ENCODE assay signal across 8 mouse cellular contexts in the genomic region with DNA sequence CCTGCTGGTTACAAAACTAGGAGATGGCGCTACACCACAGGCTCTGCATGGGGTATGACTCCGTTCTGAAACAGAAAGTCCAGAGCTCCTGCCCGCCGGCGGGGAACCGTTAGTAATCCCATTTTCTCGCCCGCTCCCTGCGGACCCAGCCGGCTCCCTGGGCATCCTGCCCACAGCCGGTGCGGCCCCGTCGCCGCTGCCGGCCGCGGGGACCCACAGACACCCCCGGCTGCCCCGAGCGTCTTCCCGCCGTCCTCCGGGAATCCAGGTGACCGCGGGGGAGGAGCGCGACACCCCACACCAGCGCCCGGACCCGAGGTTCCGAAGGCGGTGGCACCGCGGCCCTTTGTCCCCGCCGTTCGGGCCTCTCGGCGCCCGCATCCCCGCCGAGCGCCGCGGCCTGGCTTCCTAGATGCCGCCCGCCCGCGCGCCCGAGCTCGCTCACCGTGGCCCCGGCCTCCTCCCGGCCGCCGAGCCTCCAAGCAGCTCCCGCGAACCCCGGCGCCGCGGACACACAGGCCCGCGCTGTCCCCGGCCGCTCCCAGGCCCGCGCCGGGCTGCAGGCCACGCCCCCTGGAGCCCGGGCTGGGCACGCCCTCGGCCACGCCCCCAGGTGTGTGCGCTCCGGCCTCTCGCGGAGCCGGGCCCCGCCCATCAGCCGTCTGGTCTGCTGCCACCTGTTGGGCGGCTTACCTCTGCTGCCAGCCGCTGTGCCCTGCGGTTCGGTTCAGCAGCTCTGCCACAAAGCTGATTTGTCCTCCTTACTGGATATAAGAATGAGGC. TPM values are rescaled to one million over a fixed set of nuclear protein-coding genes. Genes with fewer than 3 reads are reported as not detected.
DNase-seq lines count a peak whose midpoint lies in the region; ATAC-seq and TF ChIP-seq lines count a peak whose summit lies in the region.

TSS of gene Twsg1 (minus strand) at position 605 of the 783 bp plus-strand sequence.

- WGBS in heart, embryonic 12.5 days = under 1% methylated on average over 87 of the region's 87 CpGs
- WGBS in kidney, postnatal 0 days = 0% methylated on average over 77 of the region's 87 CpGs
- WGBS in liver, embryonic 11.5 days = under 1% methylated on average over 87 of the region's 87 CpGs
- WGBS in stomach, embryonic 14.5 days = under 1% methylated on average over 68 of the region's 87 CpGs

- H3K79me2 ChIP-seq in C2C12 (ENCODE audit: control insufficient read depth, insufficient read depth) = peaks cover 19% of the 10 kb centered on the region

- peaks cover 31% of the 10 kb centered on the region for H3K4me1 ChIP-seq in erythroblast, embryonic 14.5 days (ENCODE audit: control insufficient read depth)
- H3K4me1 ChIP-seq in heart, embryonic 12.5 days (replicated peaks) = peaks cover 20% of the 10 kb centered on the region
- H3K4me1 ChIP-seq in kidney, postnatal 0 days (replicated peaks; ENCODE audit: insufficient read depth, low read length) = 0 out of 2 replicates have a peak, but pooled peaks cover 4% of the 10 kb centered on the region
- no peaks in the 10 kb centered on the region for H3K4me1 ChIP-seq in liver, embryonic 11.5 days (replicated peaks; ENCODE audit: control insufficient read depth, insufficient read depth, low read length)
- 0 out of 2 replicates have a peak, but pooled peaks cover 3% of the 10 kb centered on the region for H3K4me1 ChIP-seq in stomach, embryonic 14.5 days (ENCODE audit: control insufficient read depth, insufficient read depth, low read length)

- TF ChIP-seq CTCF in C2C12 (IDR thresholded peaks at IDR 0.05; ENCODE audit: control insufficient read depth, insufficient read depth, insufficient read length) = peak; percentile 77
- peak; percentile 32; the same call in 1 of the 2 replicates for TF ChIP-seq CTCF in brain, embryonic 14.5 days (IDR thresholded peaks at IDR 0.05; ENCODE audit: borderline replicate concordance, extremely low read depth, insufficient read depth, insufficient read length)
- peak; percentile 75 for TF ChIP-seq CTCF in kidney, postnatal 0 days (IDR thresholded peaks at IDR 0.05; ENCODE audit: low read depth)

- peak within 1 kb of the TSS; percentile 87 for H3ac ChIP-seq in C2C12 (ENCODE audit: control insufficient read depth, insufficient read length, low read depth)

- peak; percentile 94 for DNase-seq in brain, embryonic 14.5 days (ENCODE audit: low read depth)
- DNase-seq in kidney, postnatal 0 days (ENCODE audit: low spot score) = peak; percentile 94
- DNase-seq in liver, embryonic 11.5 days (ENCODE audit: low spot score) = peak; percentile 94
- peak; percentile 96 for DNase-seq in naive thymus-derived CD4-positive, alpha-beta T cell, adult 2 months (ENCODE audit: low read depth)

- peaks cover 19% of the 10 kb centered on the region for H3K36me3 ChIP-seq in C2C12 (ENCODE audit: control insufficient read depth, insufficient read depth)
- peaks cover 21% of the 10 kb centered on the region for H3K36me3 ChIP-seq in erythroblast, embryonic 14.5 days (ENCODE audit: control insufficient read depth)
- H3K36me3 ChIP-seq in heart, embryonic 12.5 days = peaks cover 15% of the 10 kb centered on the region
- 0 out of 2 replicates have a peak, but pooled peaks cover 12% of the 10 kb centered on the region for H3K36me3 ChIP-seq in kidney, postnatal 0 days (ENCODE audit: insufficient read depth, low read length)
- peaks cover 5% of the 10 kb centered on the region; the same call in 1 of the 2 replicates for H3K36me3 ChIP-seq in liver, embryonic 11.5 days (ENCODE audit: control insufficient read depth, insufficient read depth, low read length)
- peaks cover 6% of the 10 kb centered on the region; the same call in 1 of the 2 replicates for H3K36me3 ChIP-seq in stomach, embryonic 14.5 days (ENCODE audit: control insufficient read depth, insufficient read depth, low read length)

- H3K4me2 ChIP-seq in heart, embryonic 12.5 days = peak within 1 kb of the TSS; percentile 77
- H3K4me2 ChIP-seq in kidney, postnatal 0 days (ENCODE audit: low read length) = peak within 1 kb of the TSS; percentile 71
- H3K4me2 ChIP-seq in liver, embryonic 11.5 days = peak within 1 kb of the TSS; percentile 66
- H3K4me2 ChIP-seq in stomach, embryonic 14.5 days (replicated peaks; ENCODE audit: low read depth, low read length) = peak within 1 kb of the TSS; percentile 74

- TF ChIP-seq POLR2A in brain, embryonic 14.5 days (IDR thresholded peaks at IDR 0.05; ENCODE audit: borderline replicate concordance, extremely low read depth, insufficient read depth, insufficient read length, poor library complexity, severe bottlenecking) = peak; percentile 99

- peak; percentile 99 for ATAC-seq in heart, embryonic 12.5 days (ENCODE audit: insufficient number of reproducible peaks, low FRiP score)
- peak; percentile 98 for ATAC-seq in kidney, postnatal 0 days (replicated peaks; ENCODE audit: low FRiP score, low read depth)
- ATAC-seq in liver, embryonic 11.5 days (replicated peaks; ENCODE audit: low FRiP score) = peak; percentile 96
- ATAC-seq in stomach, embryonic 14.5 days (ENCODE audit: insufficient number of reproducible peaks, insufficient read depth, low FRiP score, low read depth) = peak; percentile 97

- H3K27me3 ChIP-seq in C2C12 (ENCODE audit: control insufficient read depth, insufficient read depth, insufficient read length) = no peaks in the 10 kb centered on the region
- no peaks in the 10 kb centered on the region for H3K27me3 ChIP-seq in erythroblast, embryonic 14.5 days (ENCODE audit: control insufficient read depth)
- H3K27me3 ChIP-seq in heart, embryonic 12.5 days (replicated peaks) = no peaks in the 10 kb centered on the region
- no peaks in the 10 kb centered on the region for H3K27me3 ChIP-seq in kidney, postnatal 0 days (ENCODE audit: insufficient read depth, low read length)
- no peaks in the 10 kb centered on the region for H3K27me3 ChIP-seq in liver, embryonic 11.5 days (replicated peaks; ENCODE audit: control insufficient read depth, insufficient read depth, low read length)
- no peaks in the 10 kb centered on the region for H3K27me3 ChIP-seq in stomach, embryonic 14.5 days (ENCODE audit: control insufficient read depth, insufficient read depth, low read length)

- H3K27ac ChIP-seq in heart, embryonic 12.5 days (ENCODE audit: poor library complexity, severe bottlenecking) = peak within 1 kb of the TSS; percentile 88
- H3K27ac ChIP-seq in kidney, postnatal 0 days = peak within 1 kb of the TSS; percentile 90
- H3K27ac ChIP-seq in liver, embryonic 11.5 days (ENCODE audit: low read depth, low read length) = peak within 1 kb of the TSS; percentile 76
- peak within 1 kb of the TSS; percentile 90 for H3K27ac ChIP-seq in stomach, embryonic 14.5 days (ENCODE audit: low read length)

- H3K9me3 ChIP-seq in erythroblast, embryonic 14.5 days (ENCODE audit: control insufficient read depth, low read length) = no peaks in the 10 kb centered on the region
- H3K9me3 ChIP-seq in heart, embryonic 12.5 days (replicated peaks) = no peaks in the 10 kb centered on the region
- H3K9me3 ChIP-seq in kidney, postnatal 0 days (replicated peaks; ENCODE audit: low read length) = no peaks in the 10 kb centered on the region
- no peaks in the 10 kb centered on the region for H3K9me3 ChIP-seq in liver, embryonic 11.5 days (ENCODE audit: control insufficient read depth, low read length)
- H3K9me3 ChIP-seq in stomach, embryonic 14.5 days (ENCODE audit: control insufficient read depth, low read depth, low read length) = no peaks in the 10 kb centered on the region

- peak within 1 kb of the TSS; percentile 59 for H3K4me3 ChIP-seq in C2C12 (ENCODE audit: insufficient read depth, poor library complexity, severe bottlenecking)
- H3K4me3 ChIP-seq in erythroblast, embryonic 14.5 days (replicated peaks) = peak within 1 kb of the TSS; percentile 85
- H3K4me3 ChIP-seq in heart, embryonic 12.5 days = peak within 1 kb of the TSS; percentile 90
- H3K4me3 ChIP-seq in kidney, postnatal 0 days (replicated peaks; ENCODE audit: low read depth, low read length) = peak within 1 kb of the TSS; percentile 95
- H3K4me3 ChIP-seq in liver, embryonic 11.5 days (ENCODE audit: low read depth, low read length) = peak within 1 kb of the TSS; percentile 69
- peak within 1 kb of the TSS; percentile 91 for H3K4me3 ChIP-seq in stomach, embryonic 14.5 days (ENCODE audit: low read depth, low read length)

- no peaks in the 10 kb centered on the region for H3K79me3 ChIP-seq in C2C12 (ENCODE audit: low read depth)

- H3K9ac ChIP-seq in heart, embryonic 12.5 days = peak within 1 kb of the TSS; percentile 96
- H3K9ac ChIP-seq in kidney, postnatal 0 days (ENCODE audit: low read depth, low read length) = peak within 1 kb of the TSS; percentile 97
- peak within 1 kb of the TSS; percentile 94 for H3K9ac ChIP-seq in liver, embryonic 11.5 days (ENCODE audit: low read depth, low read length)
- peak within 1 kb of the TSS; percentile 93 for H3K9ac ChIP-seq in stomach, embryonic 14.5 days (replicated peaks; ENCODE audit: low read depth, low read length)

TF ChIP-seq in C2C12, 6 proteins besides CTCF, POLR2A, EP300 and RAD21:
- TF ChIP-seq USF1 (IDR thresholded peaks at IDR 0.05; ENCODE audit: low read depth) (no peak), MYOD1 (IDR thresholded peaks at IDR 0.05; ENCODE audit: control insufficient read depth, insufficient read length, low read depth) (peak; percentile 18), MAX (IDR thresholded peaks at IDR 0.05) (peak; percentile 32), MYOG (IDR thresholded peaks at IDR 0.05; ENCODE audit: control insufficient read depth, extremely low read depth, insufficient read length) (no peak)
TF ChIP-seq in C2C12: peak in this region for 2.

RNA-seq across cellular contexts. Expression of gene Twsg1, which starts in this region (rescaled TPM):
- 18.8 TPM for polyA plus RNA-seq in C2C12 (2012; fragmentation: generic; extraction: Trizol)
- 49.1 and 53.5 TPM in 2 replicates for polyA plus RNA-seq in brain, embryonic 14.5 days (2012; rRNA removed)
- 0.20 and 0.31 TPM in 2 replicates for polyA plus RNA-seq in erythroblast, embryonic 14.5 days (2012)
- polyA plus RNA-seq in heart, embryonic 12.5 days (2016; fragmentation: Nextera tagmentation; extraction: Ambion mirVana) = 109 TPM in 2 replicates
- polyA plus RNA-seq in kidney, postnatal 0 days (2015; fragmentation: Nextera tagmentation; extraction: Ambion mirVana) = 112 and 123 TPM in 2 replicates
- polyA plus RNA-seq in liver, embryonic 11.5 days (2014; fragmentation: Nextera tagmentation; extraction: Ambion mirVana) = 47.3 and 48.4 TPM in 2 replicates
- 158 and 159 TPM in 2 replicates for polyA plus RNA-seq in stomach, embryonic 14.5 days (2014; fragmentation: Nextera tagmentation; extraction: Ambion mirVana)

Comparison
In these comparisons a context has a peak if more than half of its experiments do, and no peak if none do; other contexts are left out.
1. Peak in every context shown above with its lines: DNase-seq, ATAC-seq, H3K4me3 ChIP-seq and H3K27ac ChIP-seq.
2. RNA of gene Twsg1 (polyA plus RNA-seq): 158 to 159 TPM in stomach, embryonic 14.5 days, 112 to 123 TPM in kidney, postnatal 0 days, 109 TPM in heart, embryonic 12.5 days, 49.1 to 53.5 TPM in brain, embryonic 14.5 days, 47.3 to 48.4 TPM in liver, embryonic 11.5 days and 18.8 TPM in C2C12 (single experiment); 0.20 to 0.31 TPM in erythroblast, embryonic 14.5 days; every median in the first group is over 10 times any median in the second.